Mouse (Mus musculus): ENCODE data around the gene Pip5k1c.
A peak's percentile ranks its signal among the peaks of the same experiment; 100 is the strongest.

Pip5k1c gene

DNA sequence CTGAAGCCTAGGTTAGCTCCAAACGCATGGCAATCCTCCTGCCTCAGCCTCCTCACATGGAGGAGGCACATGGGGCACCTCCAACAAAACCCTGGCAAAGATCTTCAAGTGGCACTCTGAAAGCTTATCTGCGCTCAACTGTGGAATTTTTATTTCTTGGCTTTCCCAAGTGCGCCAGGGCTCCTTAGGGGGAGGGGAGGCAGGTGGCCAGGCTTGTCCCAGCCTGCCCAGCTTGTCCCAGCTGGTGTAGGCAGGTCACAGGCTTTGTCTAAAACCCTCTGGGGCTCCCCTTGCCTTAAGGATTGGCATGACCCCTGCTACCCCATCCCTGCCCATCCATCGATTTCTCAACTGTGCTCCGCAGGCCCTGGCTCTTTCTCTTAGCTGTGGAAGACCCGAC lies 8.6 kb upstream of the Pip5k1c start:
- no peak for DNase-seq (ENCODE audit: low read depth)

DNA sequence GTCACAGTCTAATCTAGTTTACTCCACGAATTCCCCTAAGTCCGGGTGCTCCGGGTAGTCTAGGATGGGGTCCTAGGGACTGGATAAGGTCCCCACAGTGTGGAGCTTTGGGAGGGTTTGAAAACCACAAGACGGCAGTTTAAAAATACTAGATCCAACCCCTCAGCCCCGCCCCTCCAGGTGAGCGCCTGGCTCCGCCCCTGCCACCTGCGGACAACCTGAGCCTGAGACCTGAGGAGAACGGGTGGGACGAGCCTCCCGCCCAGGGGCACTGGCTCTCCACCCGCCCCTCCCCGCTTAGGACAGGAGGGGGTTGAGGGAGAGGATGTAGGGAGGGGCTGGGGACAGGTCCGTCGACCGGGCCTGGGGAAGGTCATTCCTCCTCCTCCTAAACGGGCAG lies 8.0 kb upstream of the Pip5k1c start:
- no peak for DNase-seq (ENCODE audit: low read depth)

DNA sequence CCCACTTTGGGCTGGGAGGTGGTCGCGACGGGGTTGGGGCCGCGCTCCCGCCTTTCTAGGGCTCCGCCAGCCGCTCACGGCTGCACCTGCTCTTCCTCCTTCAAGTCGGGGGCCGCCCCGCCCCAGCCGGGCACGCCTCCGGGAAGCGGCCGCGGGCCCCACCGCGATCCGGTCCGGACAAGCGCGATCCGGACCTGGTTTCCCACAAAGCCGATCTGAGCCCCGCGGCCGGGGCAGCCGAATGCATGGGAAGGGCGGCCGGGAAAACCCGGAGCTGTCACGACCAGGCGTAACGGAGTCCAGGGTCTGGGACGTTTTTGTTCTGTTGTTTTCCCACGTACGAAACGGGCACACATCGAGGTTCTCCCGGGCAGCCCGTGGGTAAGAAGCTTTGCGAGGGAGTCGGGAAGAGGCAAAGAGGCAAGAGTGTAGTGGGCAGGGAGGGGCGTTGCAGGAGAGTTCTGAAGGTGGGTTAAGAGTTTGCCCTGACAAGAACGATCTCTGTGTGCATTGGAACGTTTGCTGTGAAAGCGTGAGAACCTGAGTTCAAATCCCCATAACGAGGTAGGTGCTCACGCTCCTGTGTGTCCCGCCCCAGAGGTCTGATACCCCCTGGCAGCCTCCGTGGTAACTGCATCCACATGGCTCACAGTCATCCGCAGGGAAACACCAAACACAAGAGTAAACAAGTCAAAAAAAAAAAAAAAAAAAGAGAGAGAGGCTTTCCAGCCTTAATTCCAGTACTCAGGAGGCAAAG lies 6.9 kb upstream of the Pip5k1c start:
- DNase-seq (ENCODE audit: low read depth): peak; percentile 92

DNA sequence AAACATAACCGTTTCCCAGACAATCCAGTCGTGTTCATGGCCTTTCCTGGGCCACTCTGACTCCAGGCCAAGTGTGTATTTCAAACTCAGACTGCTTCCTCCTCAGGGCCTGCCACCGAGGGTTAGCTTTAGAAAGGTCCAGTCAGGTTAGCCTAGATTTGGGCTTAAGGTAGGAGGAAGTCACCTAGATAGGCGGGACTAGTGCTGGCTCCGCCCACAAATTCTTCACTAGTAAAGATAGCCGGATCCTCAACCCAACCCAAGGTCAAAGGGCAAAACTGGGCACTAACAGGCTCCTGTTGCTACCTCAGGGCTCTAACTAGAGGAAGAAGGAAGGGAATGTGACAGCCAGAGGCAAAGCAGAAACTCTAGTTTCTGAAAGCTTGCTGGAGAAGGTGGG lies 6.2 kb upstream of the Pip5k1c start:
- DNase-seq (ENCODE audit: low read depth): peak; percentile 49

DNA sequence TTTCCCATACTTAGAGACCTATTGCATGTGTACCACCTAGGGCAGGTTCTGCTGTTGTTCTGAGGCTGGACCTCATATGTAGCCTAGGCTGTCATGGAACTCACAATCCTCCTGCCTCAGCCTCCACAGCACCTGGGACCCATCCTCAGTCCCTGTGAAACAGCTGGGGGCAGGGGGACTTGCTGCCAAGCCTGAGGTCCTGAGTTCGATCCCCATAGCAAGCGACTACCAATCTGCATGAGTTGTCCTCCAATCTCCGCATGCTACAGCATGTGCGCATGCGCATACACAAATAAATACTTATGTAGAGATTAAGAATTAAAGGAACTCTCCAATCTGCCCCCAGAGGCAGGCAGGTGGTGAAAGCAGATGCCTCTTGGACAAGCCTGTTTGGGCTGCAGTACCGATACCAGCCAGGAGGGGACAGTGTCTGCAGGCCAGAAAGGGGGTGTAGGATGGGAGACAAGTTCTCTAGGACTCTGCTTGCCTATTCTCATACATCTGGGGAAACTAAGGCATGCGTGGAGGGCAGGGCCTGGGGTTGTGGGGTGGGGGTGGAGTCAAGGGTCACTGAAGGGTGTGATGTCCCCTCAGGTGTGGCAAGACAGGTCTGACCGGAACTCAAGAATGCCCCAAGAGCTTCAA lies 5.1 kb upstream of the Pip5k1c start:
- DNase-seq (ENCODE audit: low read depth): peak; percentile 81

DNA sequence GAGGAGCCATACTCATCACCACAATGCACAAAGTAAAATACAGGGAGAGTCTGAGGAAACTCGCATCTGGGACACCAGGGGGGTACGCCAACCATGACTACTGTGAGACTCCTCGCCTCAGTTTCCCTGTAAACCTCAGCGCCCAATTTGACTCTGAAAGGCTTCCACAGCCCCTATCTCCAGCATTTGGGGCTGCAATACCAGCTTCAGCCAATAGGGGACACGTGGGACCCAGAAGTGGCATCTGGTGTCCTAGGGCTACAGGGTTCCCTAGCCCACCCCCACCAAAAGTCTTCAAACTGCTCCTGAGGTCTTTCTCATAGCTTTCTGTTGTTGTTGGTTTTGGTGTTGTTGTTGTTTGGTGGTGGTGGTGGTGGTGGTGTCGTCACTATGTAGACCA lies 4.2 kb upstream of the Pip5k1c start:
- peak; percentile 63 for DNase-seq (ENCODE audit: low read depth)

DNA sequence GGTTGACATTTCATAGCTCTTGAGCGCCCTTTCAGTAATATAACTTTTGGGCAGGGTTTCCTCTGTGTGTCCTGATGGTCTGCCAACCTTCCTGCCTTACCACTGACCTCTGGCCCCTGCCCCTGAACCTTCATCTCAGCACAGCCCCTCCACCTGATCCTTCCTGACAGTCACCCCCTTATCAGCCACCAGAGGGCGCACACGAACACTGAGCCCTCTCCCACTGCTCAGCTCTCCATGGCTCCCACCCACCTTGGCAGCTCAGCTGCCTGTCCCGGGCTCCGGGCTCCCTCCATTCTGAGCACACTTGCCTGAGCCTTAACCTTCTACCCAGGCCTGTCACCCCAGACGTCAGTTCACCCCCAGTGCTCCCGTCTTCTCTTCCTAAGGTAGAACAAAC lies 3.5 kb upstream of the Pip5k1c start:
- peak; percentile 86 for DNase-seq (ENCODE audit: low read depth)

DNA sequence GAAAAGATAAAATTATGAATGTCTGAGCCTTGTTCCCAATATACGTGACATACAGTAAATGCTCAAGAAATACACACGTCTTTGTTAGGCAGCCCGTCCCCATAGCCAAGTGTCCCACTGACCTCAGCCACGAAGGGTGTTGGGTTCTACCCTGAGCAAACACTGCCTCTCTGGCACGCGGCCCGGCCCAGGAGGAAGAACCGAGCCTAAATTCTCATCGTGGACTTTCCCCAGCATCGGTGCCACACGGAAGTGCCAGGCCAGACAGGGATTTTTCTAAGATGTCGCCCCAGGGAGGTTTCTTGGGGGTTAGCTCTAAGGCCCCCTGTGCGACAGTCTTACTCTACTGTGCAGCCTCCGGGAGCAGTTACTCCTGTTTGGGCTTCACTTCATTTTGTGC lies 3.0 kb upstream of the Pip5k1c start:
- no peak for DNase-seq (ENCODE audit: low read depth)

DNA sequence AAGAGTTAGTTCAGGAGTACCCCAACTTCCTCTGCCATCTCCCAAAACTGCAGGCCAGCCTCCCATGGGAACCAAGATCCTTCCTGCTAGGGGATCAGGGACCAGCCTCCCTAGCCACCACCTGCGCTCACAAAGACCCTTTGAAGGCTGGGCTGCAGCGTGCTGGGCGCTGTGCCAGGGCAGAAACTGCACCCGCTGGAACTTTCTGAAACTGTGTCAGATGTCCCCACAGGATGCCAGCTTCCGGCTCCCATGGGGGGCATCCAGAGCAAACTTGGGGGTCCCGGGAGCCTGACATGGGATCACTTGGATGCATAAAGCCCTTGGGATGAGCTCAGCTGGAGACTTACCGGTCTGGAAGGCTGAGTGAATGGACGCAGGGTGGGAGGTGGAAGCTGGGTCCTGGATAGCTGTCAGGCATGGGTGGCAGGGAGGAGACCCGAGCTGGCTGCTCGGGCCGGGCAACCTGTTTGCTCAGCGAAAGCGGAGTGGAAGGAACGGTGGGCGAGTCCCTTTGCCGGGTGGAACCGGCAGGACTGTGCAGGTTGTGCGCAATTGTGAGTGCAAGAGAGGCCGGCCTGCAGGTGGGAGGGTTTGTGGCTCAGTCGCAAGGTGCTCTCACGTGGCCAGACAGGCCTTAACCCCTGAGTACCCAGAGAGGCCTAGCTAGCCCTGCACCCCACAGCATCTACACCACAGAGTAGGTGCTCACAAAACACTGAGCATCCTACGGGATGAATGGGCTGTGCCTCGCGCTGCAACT lies 1.9 kb upstream of the Pip5k1c start:
- DNase-seq (ENCODE audit: low read depth): peak; percentile 50

DNA sequence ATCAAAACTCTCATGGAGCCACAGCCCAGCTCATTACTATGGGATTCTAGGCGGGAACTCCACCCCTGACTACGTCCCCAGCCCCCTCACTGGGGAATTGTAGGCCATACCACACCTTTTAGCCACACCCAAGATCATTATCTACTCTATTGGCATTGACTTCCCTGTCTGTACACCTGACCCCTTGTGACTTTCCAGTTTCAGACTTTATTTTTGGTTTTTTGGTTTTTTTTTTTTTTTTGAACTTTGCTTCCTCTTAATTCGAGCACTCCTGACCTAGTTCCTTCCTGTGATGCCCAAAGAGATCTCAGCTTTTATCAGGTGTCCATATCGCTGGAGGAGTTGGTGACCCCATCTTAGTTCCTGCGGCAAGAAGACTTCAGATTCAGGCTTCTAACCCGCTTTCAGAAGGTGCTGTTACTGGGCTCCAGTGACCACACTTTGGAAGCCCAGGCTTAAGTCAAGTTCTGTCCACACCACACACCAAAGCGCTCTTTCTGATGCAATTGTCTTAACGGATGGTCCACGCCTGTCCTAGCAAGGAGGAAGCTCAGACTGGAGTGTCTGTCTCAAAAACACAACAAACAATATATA lies 1.2 kb upstream of the Pip5k1c start, which contains the start of gene Tjp3:
Gene Tjp3, minus strand, starts transcription at position 71 of the 594 bp plus-strand sequence.
- DNase-seq (ENCODE audit: low read depth): no peak

DNA sequence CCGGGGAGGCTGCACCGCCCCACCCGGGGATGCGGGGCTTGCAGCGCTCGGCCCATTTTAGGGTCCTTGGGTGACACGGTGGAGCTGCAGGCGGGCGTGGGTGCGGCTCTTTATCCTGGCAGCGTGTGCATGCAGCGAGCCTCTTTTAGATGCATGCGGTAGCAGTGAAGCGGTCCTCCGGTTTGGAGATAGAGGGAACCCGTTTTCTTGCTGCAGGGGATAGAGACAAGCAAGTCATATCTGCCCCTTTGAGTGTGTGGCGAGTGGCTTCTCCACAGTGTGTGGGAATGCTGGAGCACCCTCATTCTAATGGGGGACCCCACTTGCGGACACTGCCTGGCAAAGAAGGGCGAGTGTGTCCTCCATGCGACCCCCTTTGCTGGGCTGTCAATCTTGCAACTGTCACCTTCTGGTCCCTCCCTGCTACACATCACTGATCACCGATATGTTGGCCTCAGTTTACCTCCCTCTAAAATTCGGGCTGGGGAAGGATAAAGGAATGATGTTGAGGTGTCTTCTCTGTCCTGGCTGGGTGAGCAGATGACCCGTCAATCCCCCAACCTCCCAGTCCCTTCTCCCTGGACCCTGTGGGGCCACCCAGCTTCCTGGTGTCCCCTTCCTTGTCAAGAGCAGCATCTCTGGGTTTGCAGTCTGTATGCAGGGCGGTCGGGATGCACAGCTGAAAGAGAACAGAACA lies 719 bp downstream of the Pip5k1c start:
- no peak for DNase-seq (ENCODE audit: low read depth)

DNA sequence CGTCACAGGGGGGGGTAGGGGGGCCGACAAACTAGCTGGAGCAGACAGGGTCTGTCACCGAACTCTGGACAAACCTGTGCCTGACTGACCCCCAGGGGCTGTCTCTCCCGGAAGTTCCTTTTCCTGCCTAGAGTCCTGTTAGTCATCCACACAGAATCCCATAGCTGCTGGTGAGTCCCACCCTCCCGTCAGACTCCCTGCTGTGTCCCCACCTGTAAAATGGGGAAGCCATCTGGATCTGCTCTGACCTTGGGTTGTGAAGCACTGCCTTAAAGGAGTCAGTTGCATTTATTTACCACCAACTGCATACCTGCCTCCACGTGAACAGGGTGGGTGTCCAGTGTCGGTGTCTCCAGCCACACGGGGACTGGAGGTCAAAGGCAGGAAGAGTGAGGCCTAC lies 1.7 kb downstream of the Pip5k1c start:
- DNase-seq (ENCODE audit: low read depth): no peak

DNA sequence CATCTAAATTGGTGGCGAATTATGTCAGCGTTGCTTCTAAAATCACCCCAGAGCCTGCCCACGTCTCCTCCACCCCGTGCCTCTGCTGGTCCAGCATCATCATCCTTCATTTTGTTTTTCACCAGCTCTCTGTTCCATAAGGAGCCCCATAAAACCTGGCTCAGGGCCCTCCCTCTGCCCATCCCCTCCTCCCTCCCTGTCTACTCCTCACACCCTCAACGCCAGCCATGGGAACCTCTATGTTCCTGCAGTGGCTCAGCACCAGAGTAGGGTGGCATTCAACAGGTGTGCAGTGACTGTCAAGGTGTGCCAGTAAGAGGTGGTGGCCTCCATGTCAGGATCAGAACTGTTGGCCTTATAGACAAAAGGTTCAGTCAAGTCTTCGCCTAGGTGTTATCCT lies 2.4 kb downstream of the Pip5k1c start:
- no peak for DNase-seq (ENCODE audit: low read depth)

DNA sequence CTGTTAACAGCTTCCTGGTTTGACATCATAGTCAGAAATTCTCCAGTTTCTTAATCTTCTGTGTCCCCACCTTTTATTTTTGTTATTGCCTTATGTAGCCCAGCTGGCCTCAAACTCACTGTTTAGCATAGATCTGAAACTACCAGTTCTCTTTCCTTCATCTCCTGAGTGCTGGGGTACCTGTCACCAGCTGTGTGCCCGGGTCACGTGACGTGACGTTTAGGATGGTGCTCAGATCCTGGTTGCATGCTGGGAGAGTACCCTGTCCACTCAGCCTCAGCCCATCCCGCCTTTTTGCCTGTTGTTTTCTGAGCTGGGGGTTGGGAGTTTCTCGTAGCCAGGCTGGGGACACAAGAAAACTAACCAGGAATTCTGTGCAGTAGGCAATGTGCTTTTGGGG lies 4.5 kb downstream of the Pip5k1c start:
- DNase-seq (ENCODE audit: low read depth): no peak

DNA sequence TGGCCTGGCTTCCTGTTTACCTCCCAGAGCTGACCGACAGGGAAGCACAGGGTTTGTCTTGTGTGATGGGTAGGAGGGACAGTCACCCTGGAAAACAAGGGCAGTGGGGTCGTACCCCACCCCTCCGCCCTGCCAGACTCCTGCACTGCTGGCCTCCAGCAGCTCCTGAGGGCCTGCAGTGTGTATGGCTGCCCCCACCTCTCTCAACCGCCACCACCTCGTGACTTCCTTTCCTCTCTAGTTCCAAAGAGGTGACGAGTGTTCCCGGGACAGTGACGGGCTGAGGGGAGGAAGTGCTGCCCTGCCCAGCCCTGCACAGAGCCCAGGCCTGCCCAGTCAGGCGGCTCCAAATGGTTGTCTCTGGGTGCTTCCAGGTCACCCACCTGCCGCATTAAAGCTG lies 5.1 kb downstream of the Pip5k1c start:
- DNase-seq (ENCODE audit: low read depth): peak; percentile 73

DNA sequence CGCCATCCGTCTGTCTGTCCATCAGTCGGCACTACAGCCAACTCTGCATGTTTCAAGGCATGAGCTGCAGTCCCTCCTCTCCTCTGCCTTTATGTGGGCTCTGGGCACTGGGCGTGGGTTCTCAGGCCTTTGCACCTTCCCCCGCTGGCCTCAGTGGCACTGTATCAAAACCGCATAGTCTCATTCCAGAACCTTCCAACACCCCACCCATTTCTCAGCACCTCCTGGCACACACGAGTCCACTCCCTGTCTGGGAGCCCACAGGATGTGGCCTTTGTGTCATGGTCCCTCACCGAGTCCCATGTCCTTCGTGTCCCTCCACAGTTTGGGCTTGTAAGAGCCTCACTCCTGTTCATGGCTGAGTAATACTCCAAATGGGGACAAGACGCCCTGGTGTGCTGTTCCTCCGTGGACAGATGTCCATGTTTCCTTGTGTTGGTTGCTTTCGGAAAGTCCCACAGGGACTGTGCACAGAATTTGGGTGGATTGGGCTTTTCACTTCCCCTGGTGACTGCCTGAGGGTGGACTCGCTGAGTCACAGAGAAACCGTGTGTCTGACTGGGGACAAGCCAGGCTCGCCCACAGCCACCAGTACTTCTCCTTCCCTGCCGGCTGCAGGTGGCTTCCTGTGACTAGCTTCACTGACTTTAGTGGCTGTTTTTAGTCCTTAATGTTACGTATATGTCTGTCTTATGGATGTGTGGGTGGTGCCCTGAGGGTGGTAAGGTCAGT lies 5.8 kb downstream of the Pip5k1c start:
- peak; percentile 60 for DNase-seq (ENCODE audit: low read depth)

DNA sequence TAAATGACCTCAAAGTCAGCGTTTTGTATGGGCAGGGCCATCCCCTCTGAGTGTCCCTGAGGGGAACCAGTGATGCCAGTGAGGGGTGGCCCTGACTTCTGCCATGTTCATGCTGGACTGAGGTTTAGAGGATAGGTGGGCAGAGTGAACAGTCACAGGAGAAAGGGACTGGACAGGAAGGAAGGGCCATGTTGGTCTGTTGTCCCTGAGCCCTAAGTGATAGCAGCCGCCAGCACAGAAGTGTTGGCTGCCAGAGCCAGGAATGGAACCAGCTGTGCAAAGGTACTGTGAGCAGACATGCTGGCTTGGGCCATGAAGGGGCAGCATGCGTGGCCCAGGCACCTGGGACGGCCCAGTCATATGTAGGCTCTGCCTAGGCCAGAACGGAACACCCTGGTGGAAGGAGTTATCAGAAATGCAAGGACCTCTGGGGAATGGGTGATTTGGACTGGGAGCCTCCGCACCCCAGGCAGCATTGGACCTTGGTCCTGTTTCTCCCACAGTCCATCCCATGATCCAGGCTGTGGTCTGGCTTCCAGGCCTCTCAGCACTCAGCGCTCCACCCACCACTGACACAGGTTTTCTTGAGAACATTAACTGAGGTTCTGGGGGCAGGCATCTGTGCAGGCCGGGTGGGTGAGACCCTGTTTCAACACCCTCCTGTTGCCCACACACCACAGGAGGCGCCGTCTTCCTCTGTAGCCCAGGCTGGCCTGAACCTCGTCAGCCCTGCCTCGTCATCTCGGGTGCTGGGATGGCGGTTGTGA lies 7.0 kb downstream of the Pip5k1c start:
- DNase-seq (ENCODE audit: low read depth): no peak

DNA sequence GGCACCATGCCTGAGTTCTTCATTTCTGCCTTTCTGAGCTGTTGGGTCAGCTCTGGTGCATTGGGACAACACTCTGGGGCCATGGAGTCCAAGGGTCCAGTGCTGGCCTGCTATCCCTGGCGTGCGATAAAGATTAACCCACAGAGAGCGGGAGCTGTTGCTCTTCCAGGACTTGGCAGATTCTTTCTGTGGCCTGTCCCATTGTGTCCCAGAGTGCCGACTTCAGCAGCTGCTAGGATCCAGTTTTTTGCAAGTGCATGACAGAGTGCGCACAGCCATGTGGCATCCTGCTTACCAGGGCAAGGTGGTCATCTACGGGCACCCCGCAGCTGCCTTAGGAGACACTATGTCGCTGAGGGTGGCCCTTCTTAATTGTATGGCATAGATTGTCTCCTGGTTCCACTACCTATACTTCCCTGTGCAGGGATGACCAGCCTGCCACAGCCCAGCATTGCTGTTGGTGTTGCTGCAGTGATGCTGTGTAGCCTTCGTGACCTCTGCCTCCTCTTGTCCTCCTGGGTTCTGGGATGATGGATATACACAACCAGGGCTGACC lies 7.7 kb downstream of the Pip5k1c start:
- no peak for DNase-seq (ENCODE audit: low read depth)

DNA sequence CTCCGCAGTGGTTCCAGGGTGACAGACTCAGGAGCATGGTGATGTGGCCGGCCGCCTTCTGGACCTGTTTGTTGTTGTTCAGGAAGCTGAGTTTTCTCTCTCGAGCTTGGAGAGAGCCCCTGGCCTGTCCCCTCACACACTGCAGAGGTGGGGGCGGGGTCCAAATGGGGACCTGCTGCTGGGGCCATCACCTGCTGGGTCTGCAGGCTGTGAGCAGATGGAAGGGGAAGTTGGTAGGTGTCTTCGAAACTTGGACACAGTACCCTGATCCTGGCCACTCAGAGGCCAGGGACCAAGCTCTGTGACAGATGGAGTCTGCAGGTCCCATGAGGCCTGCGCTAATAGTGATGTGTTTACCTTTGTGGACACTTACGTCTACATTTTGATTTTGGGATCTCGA lies 8.6 kb downstream of the Pip5k1c start:
- no peak for DNase-seq (ENCODE audit: low read depth)

DNA sequence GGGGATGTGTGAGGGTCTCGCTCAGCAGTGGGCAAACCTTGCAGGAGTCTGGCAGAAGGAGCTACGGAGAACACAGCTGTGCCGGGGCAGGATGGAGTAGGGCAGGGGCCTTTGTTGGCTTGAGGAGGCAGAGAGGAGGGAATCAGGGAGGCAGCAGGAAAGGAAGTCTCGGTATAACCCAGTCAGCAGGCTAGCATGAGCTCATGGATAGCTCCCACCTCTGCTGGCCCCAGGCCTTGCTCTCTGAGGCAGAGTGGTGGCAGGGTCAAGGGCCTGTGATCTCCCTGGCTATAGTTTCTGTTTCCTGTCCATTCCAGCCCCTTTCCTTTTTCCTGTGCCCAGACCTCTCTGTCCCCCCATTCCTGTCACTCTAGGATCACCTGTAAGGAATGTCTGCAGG lies 9.5 kb downstream of the Pip5k1c start:
- no peak for DNase-seq (ENCODE audit: low read depth)
